Mouse (Mus musculus): ENCODE data around the gene Gm21119.
"Not testable (repeated sequence)": the region's sequence is repeated elsewhere in the genome, so short reads cannot be mapped to it uniquely, and the experiment has no call there.

Gene Gm21119

GRCm38 (mm10) chr8:20614619-20615018, at the start of gene Gm21119:
Gene Gm21119, plus strand, starts transcription at chr8:20614919.
- DNase-seq (ENCODE audit: low spot score in 2 of 2), result not testable (repeated sequence)

DNA sequence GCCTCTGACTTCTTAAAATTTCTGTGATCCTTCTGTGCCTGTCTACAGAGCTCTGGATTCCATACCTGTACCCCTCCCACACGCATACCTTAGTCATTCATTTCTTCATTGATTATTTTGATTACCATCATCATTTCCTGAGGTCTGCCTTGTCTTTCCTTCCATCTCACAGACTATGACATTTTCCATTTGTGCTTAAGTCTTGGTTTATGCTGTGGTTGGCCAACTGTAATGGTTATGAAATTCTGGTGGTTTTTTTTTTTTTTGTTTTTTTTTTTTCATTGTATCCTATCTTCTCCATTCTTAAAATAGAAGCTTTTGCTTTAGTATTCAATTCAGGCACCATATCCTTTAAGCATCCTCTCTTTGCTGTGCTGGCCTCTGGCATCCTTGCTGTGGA, 48.0 kb upstream of the Gm21119 start:
- DNase-seq (ENCODE audit: low spot score in 2 of 2), result not testable (repeated sequence)

DNA sequence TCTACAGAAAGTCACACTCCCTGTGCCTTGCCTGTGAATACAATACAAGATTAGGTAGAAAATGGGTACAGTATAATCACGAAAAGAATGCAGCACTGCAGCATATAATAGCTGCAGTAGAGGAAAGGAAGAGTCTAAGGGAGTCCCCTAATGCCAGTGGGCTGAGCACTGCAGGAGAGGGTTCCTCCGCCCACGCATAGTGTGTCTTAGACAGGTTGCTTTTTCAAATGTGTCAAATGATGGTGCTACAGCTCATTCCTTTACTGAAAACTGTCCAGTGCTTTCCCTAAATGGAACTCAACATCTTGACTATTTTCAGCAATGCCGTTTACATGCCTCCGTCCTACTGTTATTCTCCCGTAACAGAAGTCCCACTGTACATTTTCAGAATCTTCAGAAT, 33.6 kb upstream of the Gm21119 start:
- not testable (repeated sequence) for DNase-seq (ENCODE audit: low spot score in 2 of 2)

DNA sequence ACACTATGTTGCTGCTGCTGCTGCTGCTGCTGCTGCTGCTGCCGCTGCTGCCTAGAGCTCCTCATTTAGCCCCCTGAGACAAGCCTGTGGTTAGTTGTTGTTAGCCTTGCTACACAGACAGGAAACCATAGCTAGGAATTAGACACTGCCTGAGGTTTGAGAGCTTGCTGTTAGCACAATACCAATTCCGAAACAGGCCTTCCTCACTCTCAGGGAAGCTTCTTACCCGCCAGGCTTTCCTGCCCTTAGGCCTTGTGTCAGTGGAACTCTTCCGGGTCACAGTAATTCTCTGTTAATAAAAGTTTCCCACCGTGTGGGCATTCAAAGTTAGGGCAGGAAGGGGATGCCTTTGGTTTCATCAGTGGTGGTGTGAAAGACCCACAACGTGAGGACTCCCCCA, 31.9 kb upstream of the Gm21119 start:
- not testable (repeated sequence) for DNase-seq (ENCODE audit: low spot score in 2 of 2)

DNA sequence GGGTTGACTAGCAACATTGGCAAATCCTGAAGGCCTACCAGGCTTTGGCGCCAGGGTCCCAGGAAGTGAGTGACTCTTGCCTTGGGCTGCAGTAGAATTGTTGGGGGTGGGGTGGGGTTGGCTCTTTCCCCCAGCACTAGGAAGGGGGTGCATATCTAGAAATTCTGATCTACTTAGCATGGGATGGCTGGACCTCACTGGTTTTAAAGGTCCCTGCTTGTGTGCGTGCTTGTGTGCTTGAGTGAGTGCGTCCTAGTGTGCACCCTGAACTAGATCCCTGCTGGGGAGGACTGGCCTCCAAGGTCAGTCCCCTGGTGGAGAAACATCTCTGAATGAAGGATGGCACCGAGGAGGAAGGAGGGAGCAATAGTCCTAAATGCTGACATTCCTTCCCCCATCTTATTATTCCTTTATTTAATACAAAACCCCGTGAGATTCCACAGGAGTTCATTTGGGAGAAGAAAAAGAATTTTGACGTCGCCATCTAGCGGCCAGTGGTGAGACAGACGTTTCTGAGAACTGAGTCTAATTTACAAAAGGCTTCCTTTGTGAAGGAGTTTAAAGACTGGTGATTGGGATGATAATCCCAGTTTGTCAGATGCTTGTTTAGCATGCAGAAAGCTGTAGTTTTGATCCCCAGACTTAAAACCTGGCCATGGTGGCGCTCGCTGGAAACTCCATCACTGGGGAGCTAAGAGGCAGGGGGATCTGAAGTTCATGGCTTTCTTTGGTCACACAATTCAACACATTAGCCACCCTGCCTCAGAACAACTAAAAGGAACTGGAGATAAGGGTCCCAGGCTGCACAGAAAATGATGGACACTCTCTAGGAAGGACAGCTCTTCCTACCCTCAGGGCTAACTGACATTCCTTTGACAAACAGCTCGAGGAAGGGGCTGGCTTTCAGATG, 26.2 kb upstream of the Gm21119 start:
- DNase-seq (ENCODE audit: low spot score in 2 of 2), result not testable (repeated sequence)

DNA sequence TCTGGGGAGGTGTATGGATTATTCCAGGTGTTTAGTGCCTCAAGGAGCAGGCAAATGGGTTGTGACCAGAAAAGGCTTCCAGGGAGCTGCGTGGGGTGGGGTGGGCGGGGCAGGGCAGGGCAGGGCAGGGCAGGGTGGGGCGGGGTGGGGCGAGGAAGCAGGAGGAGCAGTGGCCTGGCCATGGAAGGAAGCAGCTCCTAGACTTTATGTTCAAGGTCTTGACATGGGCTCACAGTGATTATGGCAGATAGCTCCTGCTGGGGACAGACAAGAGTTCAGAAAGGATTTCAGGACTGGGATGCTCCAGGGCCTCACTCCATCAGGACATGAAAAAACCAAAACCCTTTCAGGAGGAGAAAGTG, 25.6 kb upstream of the Gm21119 start:
- DNase-seq (ENCODE audit: low spot score in 2 of 2), result not testable (repeated sequence)

- DNase-seq (ENCODE audit: low spot score in 2 of 2), result peak; percentile 30 to 39
Observed at GRCm38 (mm10) chr8:20590117-20590997, 24.4 kb upstream of the Gm21119 start.

DNA sequence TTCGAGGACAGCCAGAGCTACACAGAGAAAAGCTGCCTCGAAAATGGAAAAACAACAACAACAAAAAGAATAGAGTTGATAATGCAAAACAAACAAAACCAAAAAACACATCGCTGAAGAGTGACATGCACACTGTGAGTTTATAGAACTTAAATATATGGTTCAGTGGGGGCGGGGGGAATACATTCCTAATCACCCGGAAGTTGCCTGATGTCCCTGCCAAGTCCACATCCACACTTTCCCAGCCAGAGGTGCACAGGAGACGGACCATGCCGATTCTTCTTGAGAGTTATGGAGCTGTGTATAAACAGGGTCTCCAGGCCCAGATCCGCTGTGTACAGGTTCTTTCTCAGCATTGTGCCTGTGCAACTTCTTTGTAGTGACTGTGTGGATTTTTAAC, 23.7 kb upstream of the Gm21119 start:
- DNase-seq (ENCODE audit: low spot score in 2 of 2), result not testable (repeated sequence)

DNA sequence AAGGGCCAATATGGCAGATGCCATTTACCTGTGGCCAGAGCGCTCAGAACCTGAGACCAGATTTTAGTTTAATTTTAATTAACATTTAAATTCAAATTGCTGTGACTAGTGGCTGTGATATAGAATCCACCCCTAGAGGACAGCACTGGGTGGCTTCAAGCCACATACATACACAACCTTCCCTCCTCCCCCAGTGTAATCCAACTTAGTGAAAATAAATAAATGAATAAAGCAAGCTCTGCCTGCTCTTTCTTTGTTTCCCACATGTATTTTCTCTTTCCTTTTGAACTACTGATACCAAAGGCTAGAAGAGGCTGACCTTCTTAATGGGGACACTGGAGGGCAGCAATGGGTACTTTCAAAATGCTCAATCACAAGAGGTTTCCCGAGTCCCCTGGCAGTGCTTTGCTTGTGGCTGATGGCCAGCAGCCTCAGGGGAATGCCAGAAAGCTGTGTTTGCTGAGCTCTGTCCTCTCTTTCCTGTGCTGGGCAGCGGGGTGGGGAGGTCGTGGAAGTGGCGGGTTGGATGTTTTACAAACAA, 21.9 kb upstream of the Gm21119 start:
- not testable (repeated sequence) for DNase-seq (ENCODE audit: low spot score in 2 of 2)

- peak in 1 of 2 experiments; percentile 56 for DNase-seq (ENCODE audit: low spot score in 2 of 2)
Observed at GRCm38 (mm10) chr8:20593841-20594240, 20.9 kb upstream of the Gm21119 start.

DNA sequence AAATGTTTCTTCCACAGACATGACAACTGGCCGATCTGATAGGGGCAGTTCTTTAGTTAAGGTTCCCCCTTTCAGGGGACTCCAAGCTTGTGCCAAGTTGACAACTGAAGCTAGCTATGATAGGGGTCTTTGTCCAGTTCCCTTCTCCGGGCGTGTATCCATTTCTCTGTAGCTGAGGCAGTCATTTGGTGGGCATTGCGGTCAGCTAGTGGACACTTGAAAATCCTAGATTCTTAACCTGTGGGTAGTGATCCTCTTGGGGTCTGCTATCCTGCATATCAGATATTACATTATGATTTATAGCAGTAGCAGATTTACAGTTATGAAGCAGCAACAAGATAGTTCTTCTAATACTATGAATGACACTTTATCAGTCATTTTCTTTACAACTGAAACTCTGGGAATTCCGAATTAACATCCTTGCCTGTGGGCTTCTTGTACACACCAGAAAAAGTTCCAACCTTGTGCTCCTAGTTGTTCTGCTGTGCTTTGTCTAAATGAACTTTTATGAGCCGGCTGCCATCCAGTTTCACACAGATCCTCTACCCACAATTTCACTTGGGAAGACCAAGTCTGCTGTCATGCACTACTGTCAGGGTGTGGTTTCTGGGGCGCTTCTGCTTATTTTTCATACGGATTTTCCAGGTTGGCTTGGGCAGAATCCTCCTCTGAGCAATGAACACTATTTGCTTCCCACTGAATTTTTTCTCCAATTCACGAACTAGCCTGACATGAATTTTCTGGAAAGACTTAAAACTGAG, 18.5 kb upstream of the Gm21119 start:
- DNase-seq (ENCODE audit: low spot score in 2 of 2), result not testable (repeated sequence)

GRCm38 (mm10) chr8:20596842-20597708, 17.6 kb upstream of the Gm21119 start:
- peak; percentile 34 to 49 for DNase-seq (ENCODE audit: low spot score in 2 of 2)

- not testable (repeated sequence) for DNase-seq (ENCODE audit: low spot score in 2 of 2)
Observed at GRCm38 (mm10) chr8:20598300-20599170, 16.2 kb upstream of the Gm21119 start.

GRCm38 (mm10) chr8:20599350-20599749, 15.4 kb upstream of the Gm21119 start:
- not testable (repeated sequence) for DNase-seq (ENCODE audit: low spot score in 2 of 2)

- DNase-seq (ENCODE audit: low spot score in 2 of 2), result not testable (repeated sequence)
Observed at GRCm38 (mm10) chr8:20610856-20611255, 3.9 kb upstream of the Gm21119 start.

GRCm38 (mm10) chr8:20612721-20613120, 2.0 kb upstream of the Gm21119 start:
- not testable (repeated sequence) for DNase-seq (ENCODE audit: low spot score in 2 of 2)

DNA sequence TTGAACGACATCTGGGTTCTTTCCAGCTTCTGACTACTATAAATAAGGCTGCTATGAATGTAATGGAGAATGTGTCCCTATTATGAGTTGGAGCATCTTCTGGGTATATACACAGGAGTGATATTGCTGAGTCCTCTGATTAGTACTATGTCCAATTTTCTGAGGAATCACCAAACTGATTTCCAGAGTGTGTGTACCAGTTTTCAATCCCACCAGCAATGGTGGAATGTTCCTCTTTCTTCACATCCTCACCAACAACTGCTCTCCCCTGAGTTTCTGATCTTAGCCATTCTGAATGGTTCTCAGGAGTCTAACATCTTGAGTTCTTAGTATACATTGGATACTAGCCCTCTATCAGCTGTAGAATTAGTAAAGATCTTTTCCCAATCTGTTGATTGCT, 16.0 kb downstream of the Gm21119 start:
- DNase-seq (ENCODE audit: low spot score in 2 of 2), result not testable (repeated sequence)

DNA sequence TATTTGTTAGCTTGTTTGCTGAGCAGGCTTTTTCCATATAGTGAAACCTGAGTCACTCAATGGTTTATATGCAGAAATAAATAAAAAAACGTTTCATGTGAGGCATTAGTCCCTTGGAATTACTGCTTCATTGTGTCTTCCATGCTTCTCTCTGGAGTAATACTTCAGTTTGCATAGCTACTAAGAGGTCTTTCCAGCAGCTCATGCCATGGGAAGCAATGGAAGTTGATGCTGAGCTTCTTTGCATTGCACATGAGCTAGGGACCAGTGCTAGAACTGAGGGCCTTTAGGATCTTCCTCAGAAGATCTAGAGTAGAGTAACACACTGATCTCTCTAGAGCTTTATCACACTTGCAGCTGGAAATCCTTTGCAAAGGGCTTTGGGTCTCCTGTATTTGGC, 23.2 kb downstream of the Gm21119 start:
- DNase-seq (ENCODE audit: low spot score in 2 of 2), result not testable (repeated sequence)

DNA sequence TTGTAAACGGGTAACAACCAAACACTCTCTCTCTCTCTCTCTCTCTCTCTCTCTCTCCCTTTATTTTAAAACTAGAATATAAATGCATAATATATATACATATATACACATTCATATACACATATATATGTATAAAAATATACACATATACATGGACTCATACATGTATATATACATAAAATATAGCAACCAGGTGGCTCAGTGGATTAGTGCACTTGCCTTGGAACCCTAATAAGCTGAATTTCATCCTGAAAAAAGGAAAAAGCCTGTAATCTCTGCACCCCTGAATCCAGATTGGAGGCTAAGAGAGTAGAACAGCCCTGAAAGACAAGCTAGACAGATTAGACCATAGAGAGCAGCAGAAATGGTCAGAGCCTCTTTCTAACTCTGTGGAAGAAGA, 28.8 kb downstream of the Gm21119 start:
- DNase-seq (ENCODE audit: low spot score in 2 of 2), result not testable (repeated sequence)
